ENCODE assay signal across 29 mouse cellular contexts in the genomic region with DNA sequence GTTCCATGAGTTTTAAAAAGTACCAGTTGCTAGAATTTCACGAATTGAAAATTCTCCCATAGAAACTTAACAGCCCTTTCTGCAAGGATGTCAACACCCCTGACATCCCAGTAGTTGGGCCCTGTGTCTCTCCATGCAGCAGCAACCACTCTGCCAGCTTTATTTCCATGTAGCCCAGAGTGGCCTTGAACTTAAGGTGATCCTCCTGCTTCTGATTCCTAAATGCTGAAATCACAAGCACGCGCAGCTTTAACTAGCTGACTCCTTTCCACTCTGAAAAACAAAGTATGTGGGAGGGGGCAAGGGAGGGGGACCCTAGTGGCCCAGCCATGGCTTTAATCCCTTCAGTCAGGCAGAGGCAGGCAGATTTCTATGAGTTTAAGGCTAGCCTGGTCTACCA. TPM values are rescaled to one million over a fixed set of nuclear protein-coding genes. Genes with fewer than 3 reads are reported as not detected.
"Had no signal": no experiment of that assay in that cellular context is flagged by ENCODE, and none has a peak within 500 bp of the region (broad histone marks: within the 10 kb centered on the region; RNA-seq: fewer than 3 reads in every experiment).

No protein-coding gene starts in this region.

- ATAC-seq: forebrain, embryonic 13.5 days; forebrain, embryonic 14.5 days; forebrain, embryonic 15.5 days; forebrain, embryonic 16.5 days; forebrain, postnatal 0 days had no signal

- DNase-seq: cerebellum, postnatal 14 days; cerebellum, postnatal 36 days; embryo, embryonic 11 days; forebrain, postnatal 0 days; gastrocnemius, adult 2 months; gastrocnemius, postnatal 10 days; gastrocnemius, postnatal 14 days; gastrocnemius, postnatal 25 days; gastrocnemius, postnatal 36 days; heart, adult 11 months; heart, adult 18-20 months; heart, adult 2 months had no signal

RNA-seq across cellular contexts. Expression of a gene that starts 18.5 kb away (rescaled TPM):
- total RNA-seq: gastrocnemius, adult 18-20 months; gastrocnemius, adult 2 months; gastrocnemius, adult 8-10 months; granulocyte monocyte progenitor cell, adult 5-6 weeks; heart, adult 18-20 months; heart, adult 2 months had no signal

RNA-seq across cellular contexts. Expression of a gene that starts 26.7 kb away (rescaled TPM):
- total RNA-seq: common myeloid progenitor, adult 5-6 weeks; gastrocnemius, adult 18-20 months; gastrocnemius, adult 2 months; gastrocnemius, adult 8-10 months; gastrocnemius, postnatal 10 days; gastrocnemius, postnatal 14 days; gastrocnemius, postnatal 25 days; gastrocnemius, postnatal 36 days; gastrocnemius, postnatal 4 days; granulocyte monocyte progenitor cell, adult 5-6 weeks; heart, adult 18-20 months; heart, adult 2 months; heart, adult 8-10 months had no signal
- polyA plus RNA-seq: embryonic facial prominence, embryonic 11.5 days; embryonic facial prominence, embryonic 12.5 days; embryonic facial prominence, embryonic 13.5 days; erythroblast, embryonic 14.5 days; forebrain, embryonic 10.5 days; forebrain, embryonic 11.5 days; forebrain, embryonic 13.5 days; heart, embryonic 11.5 days had no signal
